Mouse (Mus musculus) liver, adult 2 months (tissue): ENCODE measurements around the gene Pak1.

ENCODE experiments used
- CTCF ChIP-seq: fragments of 200-500 bp; IDR thresholded peaks from 2 replicates; pipeline ENCODE4 v1.5.1; 2011; ENCODE audit warnings: low read depth, low read length, control low read depth
- POLR2A ChIP-seq: fragments of 200-500 bp; IDR thresholded peaks from 2 replicates; pipeline ENCODE4 v1.6.1; 2011; ENCODE audit warnings: low read length, control low read depth; ENCODE audit not compliant: insufficient read depth; ENCODE audit errors: extremely low read depth

DNA sequence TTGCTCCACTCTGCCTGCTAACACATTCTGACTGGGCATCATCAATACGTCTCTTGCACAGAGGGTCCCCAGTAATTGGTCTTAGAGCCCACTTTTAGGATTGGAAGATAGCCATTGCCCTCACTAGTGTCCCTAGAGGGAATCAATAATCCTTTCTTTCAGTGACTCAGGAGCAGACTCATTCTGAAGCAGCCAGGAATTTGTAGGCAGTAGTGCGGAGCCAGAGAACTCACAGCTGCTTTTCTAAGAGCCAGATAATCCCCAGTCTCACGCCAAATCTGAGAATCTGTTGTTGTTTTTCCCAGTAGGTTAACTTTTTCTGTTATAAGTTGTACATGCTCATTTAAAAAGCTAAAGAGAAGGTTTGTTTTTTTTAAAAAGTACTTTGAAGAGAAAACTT, 13.0 kb upstream of the Pak1 start:
- TF ChIP-seq CTCF (no peak), POLR2A (no peak)
